Mouse (Mus musculus) kidney, adult 11 months (tissue): ENCODE data around the gene Gm44790.

Experiments
- DNase-seq: peaks from one replicate; pipeline ENCODE4 v3.0.0; 2022

Gm44790 gene

GRCm38 (mm10) chr6:86404100-86404861 is 22.2 kb upstream of the Gm44790 start, which contains the start of gene Tia1:
Gene Tia1 (plus strand): TSS chr6:86404219.
- DNase-seq = peak; percentile 97

DNA sequence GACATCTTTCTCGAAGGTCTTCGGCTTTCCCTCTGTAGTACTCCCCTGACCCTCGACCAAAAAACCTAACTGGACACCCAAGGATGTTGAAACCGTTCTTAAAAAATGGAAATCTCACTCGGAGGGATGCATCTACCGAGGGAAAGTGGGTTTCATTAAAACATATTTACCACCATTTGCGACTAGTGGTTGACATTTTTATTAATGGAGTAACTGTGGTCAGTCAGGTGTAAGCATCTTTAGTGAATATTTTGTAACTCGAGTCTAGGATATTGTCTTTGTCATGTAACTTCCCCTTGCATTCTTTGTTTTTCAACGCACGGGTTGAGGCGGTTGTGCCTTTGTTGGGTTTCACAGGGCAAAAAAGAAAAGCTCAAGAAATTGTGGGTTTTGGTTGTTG is 21.5 kb upstream of the Gm44790 start:
- DNase-seq = no peak

DNA sequence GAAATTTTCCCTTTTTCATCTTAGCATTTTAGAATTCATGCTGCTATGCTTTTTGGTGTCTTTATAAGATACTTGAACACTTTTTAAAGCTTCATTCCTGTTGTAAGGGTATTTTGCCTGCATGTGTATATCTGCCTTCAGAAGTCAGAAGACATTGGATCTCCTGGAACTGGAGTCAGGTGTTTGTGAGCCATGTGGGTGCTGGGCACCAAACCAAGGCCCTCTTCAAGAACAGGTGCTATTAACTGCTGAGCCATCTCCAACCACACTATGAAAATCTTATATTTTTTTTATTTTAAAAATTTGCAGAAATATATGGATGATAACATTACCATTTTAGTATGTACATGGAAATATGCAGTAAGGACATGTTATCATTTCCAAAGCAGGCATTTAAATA is 20.2 kb upstream of the Gm44790 start:
- DNase-seq = no peak

GRCm38 (mm10) chr6:86418711-86419110 is 7.7 kb upstream of the Gm44790 start:
- DNase-seq = no peak

DNA sequence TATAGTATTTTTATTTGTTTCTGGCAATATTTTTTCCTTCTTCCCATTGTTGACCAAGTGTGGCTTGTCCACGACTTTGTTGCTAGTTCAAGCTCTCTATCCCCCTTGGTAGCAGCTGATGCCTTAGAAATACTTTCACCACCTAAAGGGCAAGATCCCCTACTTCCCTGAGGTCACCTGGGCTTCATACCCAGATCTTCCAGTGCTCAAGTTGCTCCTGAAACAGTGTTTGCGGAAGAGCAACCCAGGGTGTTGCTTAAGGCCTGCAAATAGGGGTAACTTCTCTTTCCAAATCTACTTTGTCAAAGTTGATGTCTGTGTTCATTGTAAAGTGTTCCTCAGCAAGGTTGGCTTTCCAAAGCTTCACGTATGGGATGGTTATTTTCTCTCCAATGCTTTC is 7.2 kb upstream of the Gm44790 start:
- no peak for DNase-seq

DNA sequence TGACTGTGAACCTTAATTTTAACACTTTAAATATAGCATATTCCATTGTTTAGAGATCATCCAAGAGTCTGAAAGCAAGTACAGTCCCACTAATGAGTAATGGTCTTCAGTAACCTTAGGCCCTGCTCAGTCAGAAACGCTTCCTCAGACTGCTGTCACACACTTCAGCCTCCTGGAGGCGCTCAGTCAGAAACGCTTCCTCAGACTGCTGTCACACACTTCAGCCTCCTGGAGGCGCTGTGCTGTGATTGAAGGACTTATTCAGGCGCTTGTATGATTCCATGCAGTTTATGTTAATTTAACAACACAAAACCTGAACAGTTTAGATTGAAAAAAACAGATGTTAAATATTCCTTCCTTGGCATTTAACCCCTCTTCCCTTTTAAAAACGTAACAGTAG is 6.0 kb upstream of the Gm44790 start:
- DNase-seq = no peak

DNA sequence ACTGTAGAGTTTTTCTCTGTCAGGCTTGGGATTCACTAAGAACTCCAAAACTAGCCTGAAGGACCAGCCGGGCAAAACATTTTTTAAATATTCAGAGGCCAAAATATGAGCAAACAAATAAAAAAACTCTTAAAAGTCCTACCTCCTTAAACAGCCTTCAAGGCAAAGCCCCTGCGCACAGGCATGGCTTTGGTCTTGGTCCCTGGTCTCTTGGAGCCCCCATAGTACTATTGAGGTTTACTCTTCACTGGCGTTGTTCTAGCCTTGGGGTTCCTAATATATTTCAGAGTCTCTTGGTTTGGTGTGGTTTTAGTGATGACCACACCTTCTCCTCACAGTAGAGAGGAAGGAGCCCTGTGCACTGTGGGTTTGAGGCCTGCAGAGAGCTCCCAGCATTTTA is 5.1 kb downstream of the Gm44790 start:
- DNase-seq = no peak

- DNase-seq = no peak
Observed at GRCm38 (mm10) chr6:86433696-86434095, 7.2 kb downstream of the Gm44790 start.

DNA sequence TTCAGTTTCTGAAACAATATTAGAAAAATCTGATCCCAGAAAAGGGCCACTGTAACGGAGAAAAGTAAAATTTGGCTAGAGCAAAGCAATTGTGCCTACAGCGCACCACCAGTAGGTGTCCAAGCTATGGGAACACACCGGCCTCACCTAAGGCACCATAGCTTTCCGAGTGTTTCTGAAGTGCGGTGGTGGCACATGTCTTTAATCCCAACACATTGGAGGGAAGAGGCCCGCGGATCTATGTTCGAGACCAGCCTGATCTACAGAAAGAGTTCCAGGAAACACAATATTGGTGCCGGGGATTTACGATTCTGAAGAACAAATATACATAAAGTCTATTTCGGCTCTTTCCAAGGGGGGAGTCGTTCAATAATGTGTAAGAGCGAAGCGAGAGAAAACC is 11.3 kb downstream of the Gm44790 start:
- DNase-seq = peak; percentile 55

DNA sequence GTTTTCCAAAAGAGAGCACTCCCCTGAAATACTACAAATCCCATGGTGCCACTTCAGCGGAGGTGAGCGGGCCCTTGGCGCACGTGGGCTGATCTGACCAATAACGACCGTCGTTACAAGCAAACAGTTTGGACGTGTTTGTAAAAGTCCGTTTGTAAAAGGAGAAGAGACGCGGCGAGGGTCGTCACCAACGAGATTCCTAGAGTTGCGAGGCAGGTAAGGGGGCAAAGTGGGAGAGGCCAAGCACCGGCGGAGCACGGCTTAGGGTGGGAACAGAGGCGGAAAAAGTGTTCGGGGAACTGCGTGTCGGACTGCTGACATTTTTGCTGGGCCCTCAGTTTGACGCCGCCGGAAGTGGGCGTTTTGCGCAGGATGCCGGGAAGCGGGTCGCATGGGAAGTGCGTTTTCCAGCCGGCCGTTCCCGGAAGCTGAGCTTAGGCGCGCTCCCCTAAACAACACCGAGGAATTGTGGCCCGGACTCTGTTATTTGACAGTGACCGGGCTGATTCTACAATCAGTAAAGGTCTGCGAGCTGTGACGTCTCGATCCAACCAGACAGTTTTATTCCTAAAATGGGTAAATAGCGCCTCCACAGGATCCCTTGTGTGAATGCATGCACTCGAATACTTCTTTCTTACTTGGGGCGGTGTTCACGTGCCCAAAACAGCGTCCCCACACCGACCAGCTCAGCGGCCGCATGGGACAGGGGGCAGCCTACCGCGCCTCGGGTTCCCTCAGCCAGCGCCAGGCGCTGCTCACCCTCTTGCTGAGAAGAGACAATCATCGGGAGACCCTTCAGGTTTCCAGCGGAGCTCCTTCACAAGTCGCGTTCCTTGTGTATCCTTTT is 12.0 kb downstream of the Gm44790 start, which contains the start of gene C87436:
Gene C87436, plus strand, starts transcription at position 103 of the 847 bp plus-strand sequence.
- DNase-seq = peak; percentile 96

DNA sequence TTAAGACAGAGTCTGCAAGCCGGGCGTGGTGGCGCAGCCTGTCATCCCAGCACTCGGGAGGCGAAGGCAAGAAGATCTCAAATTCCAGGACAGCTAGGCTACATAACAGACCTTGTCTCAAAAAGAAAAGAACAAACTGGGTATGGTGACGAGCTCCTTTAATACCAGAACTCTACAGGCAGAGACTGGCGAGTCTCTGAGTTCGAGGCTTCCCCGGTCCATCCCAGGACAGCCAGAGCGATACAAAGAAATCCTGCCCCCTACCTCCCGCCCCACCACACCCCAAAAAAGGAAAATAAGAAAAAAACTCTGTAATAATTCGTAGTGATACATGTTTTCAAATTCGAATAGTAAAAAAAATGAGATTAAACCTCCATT is 12.7 kb downstream of the Gm44790 start:
- DNase-seq = no peak

DNA sequence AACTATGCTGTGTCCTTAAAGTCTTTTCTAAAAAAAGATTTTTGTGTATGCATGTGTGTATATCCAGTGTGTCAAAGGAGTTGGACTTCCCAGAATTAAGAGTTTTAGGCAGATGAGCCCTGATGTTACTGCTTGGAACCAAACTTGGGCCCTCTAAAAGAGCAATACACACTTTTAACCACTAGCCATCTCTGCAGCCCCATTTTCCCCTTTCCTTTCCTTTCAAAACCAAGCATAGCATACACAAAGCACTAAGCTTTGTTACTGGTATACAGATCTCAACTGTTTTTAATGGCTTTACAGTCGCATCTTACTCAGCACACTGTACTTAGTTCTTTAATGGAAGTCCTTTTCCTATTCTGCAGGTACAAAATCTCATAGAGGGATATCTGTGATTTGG is 13.1 kb downstream of the Gm44790 start:
- no peak for DNase-seq

GRCm38 (mm10) chr6:86441571-86441970 is 15.1 kb downstream of the Gm44790 start:
- DNase-seq = no peak

- DNase-seq = no peak
Observed at GRCm38 (mm10) chr6:86445551-86445950, 19.1 kb downstream of the Gm44790 start.

GRCm38 (mm10) chr6:86446927-86447568 is 20.6 kb downstream of the Gm44790 start:
- no peak for DNase-seq

DNA sequence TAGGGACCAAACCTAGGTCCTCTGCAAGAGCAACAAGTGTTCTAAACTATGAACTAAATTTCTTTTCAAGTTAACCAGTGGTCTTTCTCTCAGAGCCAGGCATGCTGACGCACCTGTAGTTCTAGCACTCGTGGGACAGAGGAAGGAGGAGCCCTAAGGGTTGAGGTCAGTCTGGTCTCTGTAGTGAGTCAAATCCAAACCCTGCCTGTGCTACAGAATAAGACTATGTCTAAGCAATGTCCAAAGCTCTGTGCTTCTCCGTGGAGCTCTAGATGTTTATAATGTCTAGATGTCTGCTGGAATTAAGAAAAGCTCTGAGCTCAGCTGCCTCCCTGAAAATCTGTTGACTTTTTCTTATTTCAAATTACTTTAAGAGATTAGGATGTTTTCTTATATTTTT is 30.3 kb downstream of the Gm44790 start:
- no peak for DNase-seq

- DNase-seq = no peak
Observed at GRCm38 (mm10) chr6:86463079-86463478, 36.6 kb downstream of the Gm44790 start.

DNA sequence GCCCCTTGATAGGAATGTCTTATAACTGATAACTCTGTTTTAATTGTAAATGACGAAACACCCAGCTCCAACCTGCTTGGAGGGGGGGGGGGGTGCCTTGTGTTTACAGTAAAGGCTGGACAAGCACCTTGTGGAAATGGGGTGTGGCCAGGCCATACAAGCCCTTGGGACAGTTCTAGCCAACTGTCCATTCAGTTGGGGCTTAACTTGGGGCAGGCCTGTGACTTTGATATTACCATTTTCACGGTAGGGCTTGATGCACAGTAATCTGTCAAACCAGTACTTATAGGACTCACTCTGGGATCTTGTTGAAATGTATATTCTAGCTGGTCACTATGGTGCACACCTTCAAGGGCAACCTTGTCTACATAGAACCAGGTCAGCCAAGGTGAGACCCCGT is 44.9 kb downstream of the Gm44790 start:
- no peak for DNase-seq

GRCm38 (mm10) chr6:86471760-86472099 is 45.3 kb downstream of the Gm44790 start:
- DNase-seq = no peak

GRCm38 (mm10) chr6:86472100-86472955 is 45.9 kb downstream of the Gm44790 start:
- peak; percentile 99 for DNase-seq

DNA sequence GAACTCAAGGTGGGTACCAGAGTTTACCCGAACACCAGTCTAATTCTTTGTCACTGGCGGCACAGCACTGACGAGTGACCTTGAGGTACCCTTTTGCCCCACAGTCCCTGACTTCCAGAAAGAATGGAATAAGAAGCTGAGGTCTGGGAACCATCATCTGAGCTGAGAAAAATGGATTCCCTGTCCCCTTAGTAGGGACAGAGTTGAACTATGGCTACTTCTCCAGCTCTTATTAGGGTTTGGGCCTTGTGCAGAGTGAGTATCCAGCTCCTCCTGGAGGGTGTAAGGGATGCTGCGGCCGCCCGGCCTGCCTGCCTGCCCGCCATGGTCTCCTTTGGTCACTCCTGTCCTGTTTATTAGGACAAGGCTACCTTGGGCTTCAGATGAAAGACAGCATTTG is 46.6 kb downstream of the Gm44790 start:
- peak; percentile 49 for DNase-seq

DNA sequence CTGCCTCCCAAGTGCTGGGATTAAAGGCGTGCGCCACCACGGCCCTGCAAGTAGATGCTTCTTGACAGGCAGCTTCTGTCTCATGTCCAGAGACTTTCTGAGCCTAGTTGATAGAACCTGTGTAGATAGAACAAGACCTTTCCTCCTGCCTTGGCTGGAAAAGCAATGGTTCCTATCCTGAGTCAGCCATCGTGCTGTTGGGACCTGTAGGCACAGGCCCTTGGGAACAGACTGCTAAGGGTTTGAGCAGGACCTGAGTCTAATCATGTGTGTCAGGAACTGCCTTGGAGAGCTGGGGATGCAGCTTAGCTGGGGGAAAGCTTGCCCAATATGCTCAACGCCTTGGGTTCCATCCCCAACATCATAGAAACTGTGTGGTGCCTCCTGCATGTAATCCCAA is 47.6 kb downstream of the Gm44790 start:
- DNase-seq = peak; percentile 12
